Mouse (Mus musculus): ENCODE measurements around the gene Slc35e4.

The Slc35e4 gene

GRCm38 (mm10) chr11:3863454-3864112, 50.9 kb downstream of the Slc35e4 start, which contains the start of gene Osbp2:
Gene Osbp2 (minus strand): TSS chr11:3863903.
- peak; percentile 40 for DNase-seq (ENCODE audit: low read depth)

GRCm38 (mm10) chr11:3862661-3863453, 51.6 kb downstream of the Slc35e4 start:
- no peak for DNase-seq (ENCODE audit: low read depth)

DNA sequence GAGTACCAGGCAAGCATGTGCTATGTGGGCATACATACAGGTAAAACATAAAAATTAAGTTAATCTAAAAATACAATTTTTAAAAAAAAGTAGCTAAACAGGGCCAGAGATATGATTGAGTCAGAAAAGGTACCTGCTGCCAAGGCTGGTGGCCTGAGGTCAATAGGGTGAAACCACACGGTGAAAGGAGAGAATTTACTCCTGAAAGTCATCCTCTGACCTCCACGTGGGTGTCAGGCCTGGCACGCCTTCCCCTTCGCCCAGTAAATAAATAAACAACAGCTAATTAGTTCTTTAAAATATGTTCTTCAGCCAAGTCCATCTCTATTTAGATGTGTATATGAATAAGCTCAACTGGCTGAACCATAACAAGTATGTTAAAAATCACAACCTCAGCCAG, 54.1 kb downstream of the Slc35e4 start:
- no peak for DNase-seq (ENCODE audit: low read depth)

GRCm38 (mm10) chr11:3859778-3860177, 54.7 kb downstream of the Slc35e4 start:
- no peak for DNase-seq (ENCODE audit: low read depth)

DNA sequence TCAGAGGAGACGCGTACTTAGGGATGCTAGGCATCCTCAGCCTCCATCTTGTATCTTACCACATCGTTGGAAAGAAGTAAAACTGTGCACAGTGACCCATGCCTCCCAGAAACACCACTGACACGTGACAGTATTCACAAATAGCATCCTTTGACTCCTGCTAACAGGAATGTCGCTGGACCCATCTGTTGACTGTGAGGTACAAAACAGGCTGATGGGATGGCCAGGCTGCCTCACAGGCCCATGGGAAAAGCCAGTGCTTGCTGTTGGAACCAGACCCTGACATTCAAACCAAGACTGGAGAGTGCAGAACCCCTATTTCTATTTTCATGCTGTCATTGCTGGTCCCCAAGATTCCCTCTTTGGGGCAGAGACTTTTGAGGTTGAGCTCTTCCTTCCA, 56.6 kb downstream of the Slc35e4 start:
- no peak for DNase-seq (ENCODE audit: low read depth)
